Mouse (Mus musculus): ENCODE results near the gene Gm10337.

Gene Gm10337

GRCm38 (mm10) chr15:102500479-102500878, 3.0 kb upstream of the Gm10337 start:
- no peak for DNase-seq

- no peak for DNase-seq
These were observed 2.3 kb upstream of the Gm10337 start for GRCm38 (mm10) chr15:102501084-102501814.

- no peak for DNase-seq
These were observed 1.2 kb upstream of the Gm10337 start for GRCm38 (mm10) chr15:102502254-102502840.

- DNase-seq: no peak
These were observed 631 bp downstream of the Gm10337 start for GRCm38 (mm10) chr15:102503924-102504782.

- DNase-seq: no peak
These were observed 1.7 kb downstream of the Gm10337 start for GRCm38 (mm10) chr15:102505073-102505769.

GRCm38 (mm10) chr15:102505770-102506463, 2.4 kb downstream of the Gm10337 start:
- DNase-seq: no peak

GRCm38 (mm10) chr15:102506464-102506830, 2.9 kb downstream of the Gm10337 start:
- DNase-seq: no peak

- no peak for DNase-seq
These were observed 3.3 kb downstream of the Gm10337 start for GRCm38 (mm10) chr15:102506864-102507263.

GRCm38 (mm10) chr15:102507561-102507960, 4.0 kb downstream of the Gm10337 start:
- no peak for DNase-seq

GRCm38 (mm10) chr15:102508336-102508735, 4.8 kb downstream of the Gm10337 start:
- DNase-seq: no peak

- no peak for DNase-seq
These were observed 6.6 kb downstream of the Gm10337 start for GRCm38 (mm10) chr15:102510110-102510509.

GRCm38 (mm10) chr15:102510590-102511284, 7.2 kb downstream of the Gm10337 start:
- peak; percentile 75 for DNase-seq

- DNase-seq: no peak
These were observed 7.8 kb downstream of the Gm10337 start for GRCm38 (mm10) chr15:102511285-102511833.

- DNase-seq: no peak
These were observed 8.5 kb downstream of the Gm10337 start for GRCm38 (mm10) chr15:102512010-102512409.

GRCm38 (mm10) chr15:102512471-102512870, 8.9 kb downstream of the Gm10337 start:
- no peak for DNase-seq

GRCm38 (mm10) chr15:102513004-102513403, 9.5 kb downstream of the Gm10337 start:
- no peak for DNase-seq

- no peak for DNase-seq
These were observed 11.7 kb downstream of the Gm10337 start for GRCm38 (mm10) chr15:102515261-102515660.

GRCm38 (mm10) chr15:102515791-102516190, 12.3 kb downstream of the Gm10337 start:
- DNase-seq: no peak

- DNase-seq: no peak
These were observed 12.8 kb downstream of the Gm10337 start for GRCm38 (mm10) chr15:102516293-102516692.

- peak; percentile 77 for DNase-seq
These were observed 13.3 kb downstream of the Gm10337 start, which contains the start of gene Map3k12 for GRCm38 (mm10) chr15:102516728-102517404. Gene Map3k12, minus strand, starts transcription at chr15:102517064.

- no peak for DNase-seq
These were observed 14.1 kb downstream of the Gm10337 start for GRCm38 (mm10) chr15:102517631-102517975.

Data from thymus, postnatal 25 days (tissue).